Mouse (Mus musculus) C2C12 (cell line): ENCODE data around the gene Cobl. TPM values are rescaled to one million over a fixed set of nuclear protein-coding genes. Genes with fewer than 3 reads are reported as not detected.

Source experiments
- H3K27me3 ChIP-seq: one replicate; pipeline ENCODE4 v1.6.1; 2011; ENCODE audit not compliant: control insufficient read depth, insufficient read depth, insufficient read length
- H3K36me3 ChIP-seq: one replicate; pipeline ENCODE4 v1.6.1; 2011; ENCODE audit not compliant: control insufficient read depth, insufficient read depth
- H3K4me3 ChIP-seq: one replicate; pipeline ENCODE4 v1.5.1; 2011; ENCODE audit warnings: mild to moderate bottlenecking, control low read depth; ENCODE audit not compliant: poor library complexity, insufficient read depth, severe bottlenecking
- H3K79me2 ChIP-seq: one replicate; pipeline ENCODE4 v1.6.1; 2011; ENCODE audit not compliant: control insufficient read depth, insufficient read depth
- H3K79me3 ChIP-seq: one replicate; pipeline ENCODE4 v1.6.1; 2011; ENCODE audit warnings: low read depth, control low read depth
- H3ac ChIP-seq: one replicate; pipeline ENCODE3; 2011; ENCODE audit warnings: low read depth; ENCODE audit not compliant: control insufficient read depth, insufficient read length
- CEBPB ChIP-seq: IDR thresholded peaks from one replicate; pipeline ENCODE4 v1.6.1; 2011; ENCODE audit warnings: low read depth, mild to moderate bottlenecking, control low read depth, moderate library complexity
- CTCF ChIP-seq: IDR thresholded peaks from one replicate; pipeline ENCODE4 v1.5.1; 2011; ENCODE audit not compliant: control insufficient read depth, insufficient read depth, insufficient read length
- FOSL1 ChIP-seq: IDR thresholded peaks from one replicate; pipeline ENCODE4 v1.8.0; 2011; ENCODE audit warnings: mild to moderate bottlenecking, low read length; ENCODE audit not compliant: poor library complexity, insufficient read depth, severe bottlenecking
- MAX ChIP-seq: IDR thresholded peaks from one replicate; pipeline ENCODE4 v1.6.1; 2011; ENCODE audit warnings: mild to moderate bottlenecking, control low read depth
- MYOD1 ChIP-seq: IDR thresholded peaks from one replicate; pipeline ENCODE4 v1.6.1; 2011; ENCODE audit warnings: low read depth; ENCODE audit not compliant: control insufficient read depth, insufficient read length
- MYOG ChIP-seq: IDR thresholded peaks from one replicate; pipeline ENCODE4 v1.6.1; 2011; ENCODE audit not compliant: control insufficient read depth, insufficient read length; ENCODE audit errors: extremely low read depth
- USF1 ChIP-seq: IDR thresholded peaks from one replicate; pipeline ENCODE4 v1.6.1; 2011; ENCODE audit warnings: low read depth, mild to moderate bottlenecking, control low read depth, moderate library complexity
- polyA plus RNA-seq: library from polyadenylated mRNA; unstranded; fragments of >200 nt; fragmentation: generic; extraction: Trizol; gene quantifications from one replicate; pipeline ENCODE4 v1.2.1, GENCODE M21; 2012; ENCODE audit warnings: missing spikeins

Cobl gene
- polyA plus RNA-seq, 1 experiment, result 3.8 TPM

GRCm38 (mm10) chr11:12415329-12415728 is 49.4 kb downstream of the Cobl start:
- no peak for TF ChIP-seq CEBPB
- TF ChIP-seq FOSL1, result no peak
- no peak for TF ChIP-seq MYOG
- no peak for TF ChIP-seq MYOD1
- no peak for TF ChIP-seq MAX
- no peak for TF ChIP-seq CTCF
- Histone ChIP-seq H3K79me3 (no peaks in the 10 kb centered on the region), H3ac (no peak overlapping the region), H3K36me3 (no peaks in the 10 kb centered on the region), H3K4me3 (no peak overlapping the region), H3K27me3 (no peaks in the 10 kb centered on the region), H3K79me2 (no peaks in the 10 kb centered on the region)

- Histone ChIP-seq H3K4me3 (no peak overlapping the region), H3K36me3 (no peaks in the 10 kb centered on the region), H3K79me3 (no peaks in the 10 kb centered on the region), H3K27me3 (no peaks in the 10 kb centered on the region), H3ac (no peak overlapping the region), H3K79me2 (no peaks in the 10 kb centered on the region)
- no peak for TF ChIP-seq MYOG
- no peak for TF ChIP-seq MAX
- TF ChIP-seq USF1, result no peak
Measured at GRCm38 (mm10) chr11:12411950-12412349, 52.8 kb downstream of the Cobl start.

GRCm38 (mm10) chr11:12411075-12411807 is 53.5 kb downstream of the Cobl start:
- Histone ChIP-seq H3ac (no peak overlapping the region), H3K79me3 (no peaks in the 10 kb centered on the region), H3K4me3 (no peak overlapping the region), H3K79me2 (no peaks in the 10 kb centered on the region), H3K36me3 (no peaks in the 10 kb centered on the region), H3K27me3 (no peaks in the 10 kb centered on the region)
- no peak for TF ChIP-seq MAX
- TF ChIP-seq FOSL1, result no peak
- TF ChIP-seq MYOG, result no peak
- TF ChIP-seq USF1, result no peak
- no peak for TF ChIP-seq CTCF
- TF ChIP-seq MYOD1, result no peak
- no peak for TF ChIP-seq CEBPB

- Histone ChIP-seq H3K79me3 (no peaks in the 10 kb centered on the region), H3K4me3 (no peak overlapping the region), H3ac (no peak overlapping the region), H3K79me2 (no peaks in the 10 kb centered on the region), H3K36me3 (no peaks in the 10 kb centered on the region), H3K27me3 (no peaks in the 10 kb centered on the region)
- TF ChIP-seq FOSL1, result no peak
Measured at GRCm38 (mm10) chr11:12409463-12409862, 55.3 kb downstream of the Cobl start.

- Histone ChIP-seq H3K36me3 (no peaks in the 10 kb centered on the region), H3ac (no peak overlapping the region), H3K4me3 (no peak overlapping the region), H3K27me3 (no peaks in the 10 kb centered on the region), H3K79me3 (no peaks in the 10 kb centered on the region), H3K79me2 (no peaks in the 10 kb centered on the region)
- TF ChIP-seq USF1 (no peak), CTCF (no peak), MYOG (no peak), FOSL1 (no peak), CEBPB (no peak), MAX (no peak), MYOD1 (no peak)
Measured at GRCm38 (mm10) chr11:12407834-12408233, 56.9 kb downstream of the Cobl start.

- Histone ChIP-seq H3K79me2 (no peaks in the 10 kb centered on the region), H3K36me3 (no peaks in the 10 kb centered on the region), H3K4me3 (no peak overlapping the region), H3K79me3 (no peaks in the 10 kb centered on the region), H3ac (no peak overlapping the region), H3K27me3 (no peaks in the 10 kb centered on the region)
- TF ChIP-seq USF1 (no peak), FOSL1 (no peak), CEBPB (no peak), MAX (no peak), MYOD1 (no peak), MYOG (no peak), CTCF (no peak)
Measured at GRCm38 (mm10) chr11:12399903-12400302, 64.9 kb downstream of the Cobl start.
